Mouse (Mus musculus) MEL (cell line): Measurements from ENCODE around the gene Rhoh. TPM values are rescaled to one million over a fixed set of nuclear protein-coding genes. Genes with fewer than 3 reads are reported as not detected.
A peak's percentile ranks its signal among the peaks of the same experiment; 100 is the strongest.

ENCODE experiments used
- DNase-seq: peaks from one replicate; pipeline ENCODE4 v3.0.0; 2011; ENCODE audit warnings: low read depth, low spot score
- H3K27ac ChIP-seq: 2 replicates; pipeline ENCODE4 v1.5.1; 2012; ENCODE audit warnings: low read depth, mild to moderate bottlenecking, control low read depth, low read length, moderate library complexity; ENCODE audit not compliant: control insufficient read depth
- H3K27me3 ChIP-seq, 2 experiments: fragments of 150-350 bp in 1 of 2; sonication (generic) in 1 of 2; 2 replicates each; pipeline ENCODE4 v1.6.1; 2012; ENCODE audit warnings: low read length in 2 of 2, mild to moderate bottlenecking in 2 of 2, improper control_type of control experiment in 1 of 2, moderate library complexity in 1 of 2; ENCODE audit not compliant: insufficient read depth in 2 of 2, control insufficient read depth in 1 of 2
- H3K36me3 ChIP-seq, 2 experiments: 2 replicates each; pipeline ENCODE4 v1.6.1; 2012 to 2014; ENCODE audit warnings: low read length in 2 of 2, improper control_type of control experiment in 1 of 2, inconsistent platforms in 1 of 2, mild to moderate bottlenecking in 1 of 2; ENCODE audit not compliant: insufficient read depth in 2 of 2, control insufficient read depth in 1 of 2
- H3K4me1 ChIP-seq, 2 experiments: fragments of 150-350 bp in 1 of 2; sonication (generic) in 1 of 2; 2 replicates each; pipeline ENCODE4 v1.6.1; 2012; ENCODE audit warnings: low read length in 2 of 2, improper control_type of control experiment in 1 of 2, mild to moderate bottlenecking in 1 of 2; ENCODE audit not compliant: insufficient read depth in 2 of 2, control insufficient read depth in 1 of 2
- H3K4me3 ChIP-seq, 2 experiments: fragments of 150-350 bp in 1 of 2; sonication (generic) in 1 of 2; 2 replicates each; pipeline ENCODE4 v1.5.1; 2012; ENCODE audit warnings: low read depth in 2 of 2, low read length in 2 of 2, mild to moderate bottlenecking in 2 of 2, moderate library complexity in 2 of 2, control low read depth in 1 of 2, improper control_type of control experiment in 1 of 2; ENCODE audit not compliant: control insufficient read depth in 1 of 2, insufficient read depth in 1 of 2
- H3K79me2 ChIP-seq: 2 replicates; pipeline ENCODE4 v1.6.1; 2012; ENCODE audit warnings: mild to moderate bottlenecking, low read length, moderate library complexity; ENCODE audit not compliant: control insufficient read depth, poor library complexity, insufficient read depth
- H3K9ac ChIP-seq: 2 replicates; pipeline ENCODE4 v1.6.1; 2012; ENCODE audit warnings: low read depth, mild to moderate bottlenecking, control low read depth, low read length, moderate library complexity; ENCODE audit not compliant: control insufficient read depth, poor library complexity, severe bottlenecking
- H3K9me3 ChIP-seq: fragments of 150-350 bp; sonication (generic); replicated peaks from 2 replicates; pipeline ENCODE4 v1.6.1; 2012; ENCODE audit warnings: mild to moderate bottlenecking, low read length, improper control_type of control experiment, moderate library complexity; ENCODE audit not compliant: insufficient read depth
- CHD1 ChIP-seq: IDR thresholded peaks from 2 replicates; pipeline ENCODE4 v1.6.1; 2012; ENCODE audit warnings: low read depth, mild to moderate bottlenecking, inconsistent platforms, low read length, improper control_type of control experiment
- CHD2 ChIP-seq: IDR thresholded peaks from 2 replicates; pipeline ENCODE4 v1.6.1; 2011; ENCODE audit warnings: low read length, improper control_type of control experiment
- CTCF ChIP-seq, 3 experiments: IDR thresholded peaks in 2 of 3; conservative IDR thresholded peaks in 1 of 3; 2 replicates each; pipeline ENCODE4 v1.5.1; 2011 to 2012; ENCODE audit warnings: low read length in 3 of 3, low read depth in 2 of 3, mild to moderate bottlenecking in 2 of 3, improper control_type of control experiment in 1 of 3, inconsistent platforms in 1 of 3, mixed read lengths in 1 of 3, moderate library complexity in 1 of 3; ENCODE audit not compliant: control insufficient read depth in 1 of 3, insufficient read depth in 1 of 3, poor library complexity in 1 of 3, severe bottlenecking in 1 of 3
- EP300 ChIP-seq, 2 experiments: IDR thresholded peaks; 2 replicates each; pipeline ENCODE4 v1.6.1; 2011; ENCODE audit warnings: improper control_type of control experiment in 2 of 2, low read length in 2 of 2, low read depth in 1 of 2, mild to moderate bottlenecking in 1 of 2
- GATA1 ChIP-seq: IDR thresholded peaks from 2 replicates; pipeline ENCODE4 v1.6.1; 2011; ENCODE audit warnings: low read depth, low read length, improper control_type of control experiment
- MAX ChIP-seq: IDR thresholded peaks from 2 replicates; pipeline ENCODE4 v1.6.1; 2011; ENCODE audit warnings: low read length, improper control_type of control experiment
- MEF2A ChIP-seq: IDR thresholded peaks from 2 replicates; pipeline ENCODE4 v1.6.1; 2014; ENCODE audit warnings: low read depth, mild to moderate bottlenecking, inconsistent platforms, low read length, improper control_type of control experiment; ENCODE audit not compliant: poor library complexity, insufficient replicate concordance, severe bottlenecking; ENCODE audit errors: extremely low read depth
- MYB ChIP-seq: IDR thresholded peaks from 2 replicates; pipeline ENCODE4 v1.6.1; 2011; ENCODE audit warnings: mild to moderate bottlenecking, low read depth, low read length, improper control_type of control experiment
- NELFE ChIP-seq: IDR thresholded peaks from 2 replicates; pipeline ENCODE4 v1.6.1; 2011; ENCODE audit warnings: low read depth, low read length, improper control_type of control experiment
- POLR2A ChIP-seq, 2 experiments: IDR thresholded peaks; 2 replicates each; pipeline ENCODE4 v1.6.1; 2011 to 2012; ENCODE audit warnings: low read length in 2 of 2, mild to moderate bottlenecking in 2 of 2, control low read depth in 1 of 2, improper control_type of control experiment in 1 of 2, low read depth in 1 of 2, moderate library complexity in 1 of 2; ENCODE audit not compliant: control insufficient read depth in 1 of 2, insufficient read depth in 1 of 2, poor library complexity in 1 of 2
- RCOR1 ChIP-seq: IDR thresholded peaks from 2 replicates; pipeline ENCODE4 v1.6.1; 2012; ENCODE audit warnings: low read depth, mild to moderate bottlenecking, inconsistent platforms, low read length, improper control_type of control experiment
- SIN3A ChIP-seq: IDR thresholded peaks from 2 replicates; pipeline ENCODE4 v1.6.1; 2012; ENCODE audit warnings: low read length, improper control_type of control experiment, inconsistent platforms
- SMC3 ChIP-seq: IDR thresholded peaks from 2 replicates; pipeline ENCODE4 v1.6.1; 2011; ENCODE audit warnings: low read depth, low read length, improper control_type of control experiment
- TAL1 ChIP-seq: IDR thresholded peaks from 2 replicates; pipeline ENCODE4 v1.6.1; 2012; ENCODE audit warnings: mild to moderate bottlenecking, inconsistent platforms, low read length, moderate library complexity, mixed read lengths
- TBP ChIP-seq: IDR thresholded peaks from 2 replicates; pipeline ENCODE4 v1.8.0; 2011; ENCODE audit warnings: low read depth, low read length, improper control_type of control experiment
- USF1 ChIP-seq: IDR thresholded peaks from 2 replicates; pipeline ENCODE4 v1.6.1; 2014; ENCODE audit warnings: low read depth, mild to moderate bottlenecking, inconsistent platforms, low read length, improper control_type of control experiment, moderate library complexity
- USF2 ChIP-seq, 2 experiments: IDR thresholded peaks; 2 replicates each; pipeline ENCODE4 v1.6.1; 2011 to 2012; ENCODE audit warnings: improper control_type of control experiment in 2 of 2, low read length in 2 of 2, borderline replicate concordance in 1 of 2, inconsistent platforms in 1 of 2, low read depth in 1 of 2, mild to moderate bottlenecking in 1 of 2; ENCODE audit not compliant: insufficient read depth in 1 of 2
- ZC3H11A ChIP-seq: IDR thresholded peaks from 2 replicates; pipeline ENCODE4 v1.6.1; 2012; ENCODE audit warnings: low read depth, mild to moderate bottlenecking, inconsistent platforms, low read length, improper control_type of control experiment
- ZKSCAN1 ChIP-seq: IDR thresholded peaks from 2 replicates; pipeline ENCODE4 v1.6.1; 2012; ENCODE audit warnings: low read depth, mild to moderate bottlenecking, inconsistent platforms, low read length, improper control_type of control experiment, moderate library complexity
- ZNF384 ChIP-seq: IDR thresholded peaks from 2 replicates; pipeline ENCODE4 v1.6.1; 2012; ENCODE audit warnings: low read depth, mild to moderate bottlenecking, inconsistent platforms, low read length, improper control_type of control experiment
- polyA plus RNA-seq, 2 experiments: library from polyadenylated mRNA; stranded (reverse) in 1 of 2; unstranded in 1 of 2; fragments of >175 nt in 1 of 2; fragments of >200 nt in 1 of 2; gene quantifications; 2 replicates each; pipeline versions ENCODE4 v1.2.1 to v1.2.4; 2012; ENCODE audit warnings: low replicate concordance in 2 of 2, low read depth in 1 of 2; ENCODE audit not compliant: insufficient read length in 2 of 2, insufficient read depth in 1 of 2, missing spikeins in 1 of 2
- total RNA-seq: library from RNA; depleted of rRNA; stranded (reverse); fragments of 300-350 nt; gene quantifications from 2 replicates; pipeline ENCODE4 v1.2.3, GENCODE M21; 2012

Gene Rhoh
- total and polyA plus RNA-seq, 3 experiments, result 0.15 to 0.31 TPM; not detected in 1

DNA sequence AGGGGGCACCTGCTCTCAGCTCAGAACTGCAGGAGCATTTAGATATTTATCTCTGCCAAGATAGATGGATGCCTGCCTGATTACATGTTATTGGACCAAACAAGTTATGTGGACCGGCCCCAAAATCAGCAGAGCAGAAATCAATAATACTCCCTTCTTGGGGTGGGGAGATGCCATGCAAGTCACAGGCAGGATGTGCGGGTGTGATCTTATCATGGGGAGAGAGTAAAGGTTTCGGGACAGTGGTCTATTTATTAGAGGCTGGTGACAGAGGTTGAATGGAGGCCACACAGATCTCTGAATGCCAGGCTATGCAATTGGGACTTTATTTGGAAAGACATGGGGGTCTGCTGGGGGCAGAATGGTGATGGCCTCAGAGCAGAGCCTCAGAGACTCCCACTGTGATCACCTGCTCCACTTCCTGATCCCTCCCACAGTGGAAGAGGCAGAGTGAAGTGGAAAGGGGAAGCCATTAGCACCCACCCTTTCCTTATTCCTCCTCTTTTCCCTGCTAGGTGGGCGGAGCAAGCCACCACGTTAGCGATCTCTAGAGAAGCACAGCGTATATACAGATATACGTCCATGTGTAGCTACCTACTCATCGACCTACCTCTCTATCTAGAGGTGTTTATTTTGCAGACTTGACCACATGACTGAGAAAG, 60.6 kb downstream of the Rhoh start:
- no peak for TF ChIP-seq CHD1
- TF ChIP-seq GATA1, result peak; percentile 17
- TF ChIP-seq, all 39 proteins: peak for 1
- peaks cover 0 to 20% of the 10 kb centered on the region in 2 experiments for H3K4me1 ChIP-seq
- no peaks in the 10 kb centered on the region for H3K79me2 ChIP-seq

DNA sequence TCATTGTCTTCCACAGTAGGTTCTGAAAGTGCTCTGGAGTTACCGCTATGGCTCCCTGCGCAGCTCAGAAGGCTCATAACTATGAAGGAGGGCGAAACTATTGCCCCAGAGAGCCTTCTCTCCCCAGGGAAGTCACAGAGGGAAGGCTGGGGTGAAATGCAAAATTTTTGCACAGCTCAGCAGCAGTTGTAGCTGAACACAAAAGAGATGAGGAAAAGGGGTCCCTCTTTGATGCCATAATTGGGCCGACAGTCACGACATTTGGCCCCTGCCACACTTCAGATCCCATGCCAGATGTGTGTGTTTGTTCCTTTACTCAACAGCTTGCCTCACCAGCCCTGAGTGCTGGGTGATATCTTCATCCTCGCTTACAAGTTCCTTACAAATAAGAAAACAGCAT, 65.7 kb downstream of the Rhoh start:
- Histone ChIP-seq H3K27ac (no peak overlapping the region), H3K9ac (no peak overlapping the region), H3K4me1 (peaks cover 0 to 4% of the 10 kb centered on the region in 2 experiments; a peak in 3 of 4 replicates), H3K4me3 (no peak overlapping the region), H3K27me3 (no peaks in the 10 kb centered on the region), H3K36me3 (no peaks in the 10 kb centered on the region), H3K9me3 (no peaks in the 10 kb centered on the region), H3K79me2 (no peaks in the 10 kb centered on the region)
- TF ChIP-seq SMC3 (no peak), MEF2A (no peak), ZKSCAN1 (no peak), CHD2 (no peak), ZC3H11A (no peak), NELFE (no peak), SIN3A (no peak), USF1 (no peak), TAL1 (no peak), MAX (no peak), EP300 (IDR thresholded peaks at IDR 0.05; ENCODE audit: low read depth in 1 of 2, low read length in 2 of 2) (no peak)
- no peak for DNase-seq

More for the DNA sequence above, 60.6 kb downstream of the Rhoh start:
- Histone ChIP-seq H3K4me3 (no peak overlapping the region), H3K36me3 (peaks cover 0 to 12% of the 10 kb centered on the region in 2 experiments; a peak in 2 of 4 replicates), H3K27me3 (no peaks in the 10 kb centered on the region), H3K9ac (no peak overlapping the region), H3K9me3 (no peaks in the 10 kb centered on the region), H3K27ac (no peak overlapping the region)
- DNase-seq, result no peak

DNA sequence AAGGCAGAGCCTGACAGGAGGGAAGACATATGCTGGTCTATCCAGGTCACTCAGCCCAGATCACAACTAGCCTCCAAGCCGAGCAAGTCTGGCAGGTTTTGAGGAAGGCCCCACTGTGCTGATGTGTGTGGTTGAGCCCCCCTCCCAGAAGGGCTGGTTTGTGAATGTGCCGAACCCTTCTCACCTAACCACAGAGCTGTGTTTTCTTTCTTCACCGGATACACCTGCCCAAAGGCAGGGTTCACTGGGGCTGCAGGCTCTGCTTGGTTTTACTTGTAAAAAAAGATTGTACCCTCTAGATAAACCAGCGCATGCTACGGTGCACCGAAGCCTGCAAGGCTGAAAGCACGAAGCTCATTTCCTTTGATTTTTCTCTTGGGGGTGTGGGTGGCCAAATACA, 68.1 kb downstream of the Rhoh start:
- no peaks in the 10 kb centered on the region for H3K27me3 ChIP-seq
- no peak for DNase-seq
- no peaks in the 10 kb centered on the region for H3K9me3 ChIP-seq
- no peaks in the 10 kb centered on the region; a peak in 1 of 4 replicates for H3K4me1 ChIP-seq
- no peak for TF ChIP-seq NELFE
- no peak for TF ChIP-seq ZNF384
- TF ChIP-seq CHD1, result no peak
- no peak for TF ChIP-seq CTCF (IDR thresholded peaks at IDR 0.05 in 2 of 3, conservative IDR thresholded peaks at IDR 0.05 in 1 of 3; ENCODE audit: control insufficient read depth in 1 of 3, insufficient read depth in 1 of 3, low read depth in 2 of 3, low read length in 3 of 3, poor library complexity in 1 of 3, severe bottlenecking in 1 of 3)
- TF ChIP-seq MYB, result no peak
- no peak for TF ChIP-seq USF1
- no peak for TF ChIP-seq TBP
- TF ChIP-seq GATA1, result no peak
- TF ChIP-seq RCOR1, result no peak
- TF ChIP-seq POLR2A (IDR thresholded peaks at IDR 0.05; ENCODE audit: control insufficient read depth in 1 of 2, insufficient read depth in 1 of 2, low read depth in 1 of 2, low read length in 2 of 2, poor library complexity in 1 of 2), result no peak
- no peak for TF ChIP-seq USF2 (IDR thresholded peaks at IDR 0.05; ENCODE audit: borderline replicate concordance in 1 of 2, insufficient read depth in 1 of 2, low read depth in 1 of 2, low read length in 2 of 2)
- no peaks in the 10 kb centered on the region for H3K79me2 ChIP-seq
- H3K9ac ChIP-seq, result no peak overlapping the region
- H3K4me3 ChIP-seq, result no peak overlapping the region
- H3K36me3 ChIP-seq, result no peaks in the 10 kb centered on the region
- no peak overlapping the region for H3K27ac ChIP-seq
